Mouse (Mus musculus) small intestine, adult 2 months (tissue): ENCODE results near the gene Reps2. TPM values are rescaled to one million over a fixed set of nuclear protein-coding genes. Genes with fewer than 3 reads are reported as not detected.

Source experiments
- H3K27ac ChIP-seq: fragments of 200-500 bp; 2 replicates; pipeline ENCODE4 v1.5.1; 2012; ENCODE audit warnings: low read depth, low read length, control low read depth, inconsistent platforms; ENCODE audit not compliant: insufficient read depth
- H3K27me3 ChIP-seq: fragments of 200-500 bp; 2 replicates; pipeline ENCODE4 v1.6.1; 2012; ENCODE audit warnings: mild to moderate bottlenecking, moderate library complexity, low read length, inconsistent platforms; ENCODE audit not compliant: control insufficient read depth, insufficient read depth
- H3K36me3 ChIP-seq: fragments of 200-500 bp; 2 replicates; pipeline ENCODE4 v1.6.1; 2012; ENCODE audit warnings: mild to moderate bottlenecking, low read length, control low read depth, inconsistent platforms; ENCODE audit not compliant: control insufficient read depth, insufficient read depth
- H3K4me1 ChIP-seq: fragments of 200-500 bp; 2 replicates; pipeline ENCODE4 v1.6.1; 2012; ENCODE audit warnings: low read length, inconsistent platforms, mixed read lengths; ENCODE audit not compliant: control insufficient read depth, insufficient read depth, insufficient read length
- H3K4me3 ChIP-seq: fragments of 200-500 bp; 2 replicates; pipeline ENCODE4 v1.5.1; 2012; ENCODE audit warnings: low read depth, mild to moderate bottlenecking, control low read depth, inconsistent platforms, low read length, moderate library complexity
- CTCF ChIP-seq: fragments of 200-500 bp; IDR thresholded peaks from 2 replicates; pipeline ENCODE4 v1.5.1; 2012; ENCODE audit warnings: low read depth, mild to moderate bottlenecking, control low read depth, inconsistent platforms, low read length, moderate library complexity, mixed read lengths; ENCODE audit not compliant: insufficient replicate concordance, insufficient read length; ENCODE audit errors: extremely low read depth
- POLR2A ChIP-seq: fragments of 200-500 bp; IDR thresholded peaks from 2 replicates; pipeline ENCODE4 v1.6.1; 2012; ENCODE audit warnings: low read depth, mild to moderate bottlenecking, control low read depth, inconsistent platforms, low read length, moderate library complexity
- WGBS: fragments of 180-500 bp; shearing (Covaris S2); methylation state at CpG from one replicate; pipeline ENCODE4 v1.1.7; 2018; 5-methylcytosine and 5-hydroxymethylcytosine counted together
- polyA plus RNA-seq: library from polyadenylated mRNA; depleted of rRNA; stranded (reverse); fragments of >200 nt; gene quantifications from 2 replicates; pipeline ENCODE4 v1.2.3, GENCODE M21; 2012

Reps2 gene
- polyA plus RNA-seq, 1 experiment: 2.6 TPM

GRCm38 (mm10) chrX:162496485-162496884 lies 147.0 kb downstream of the Reps2 start:
- H3K4me1 ChIP-seq: no peaks in the 10 kb centered on the region
- TF ChIP-seq POLR2A (no peak), CTCF (no peak)
- H3K27me3 ChIP-seq: no peaks in the 10 kb centered on the region
- H3K36me3 ChIP-seq: no peaks in the 10 kb centered on the region
- H3K27ac ChIP-seq: no peak overlapping the region
- H3K4me3 ChIP-seq: no peak overlapping the region
- 37% methylated on average over 2 of the region's 2 CpGs for WGBS

- Histone ChIP-seq H3K4me1 (no peaks in the 10 kb centered on the region), H3K4me3 (no peak overlapping the region), H3K27ac (no peak overlapping the region), H3K27me3 (no peaks in the 10 kb centered on the region), H3K36me3 (no peaks in the 10 kb centered on the region)
- 32% methylated on average over 1 of the region's 1 CpGs for WGBS
- TF ChIP-seq POLR2A: no peak
- TF ChIP-seq CTCF: no peak
These were observed 154.8 kb downstream of the Reps2 start for GRCm38 (mm10) chrX:162488630-162489029.

GRCm38 (mm10) chrX:162487734-162488133 lies 155.7 kb downstream of the Reps2 start:
- Histone ChIP-seq H3K4me1 (no peaks in the 10 kb centered on the region), H3K27me3 (no peaks in the 10 kb centered on the region), H3K27ac (no peak overlapping the region), H3K36me3 (no peaks in the 10 kb centered on the region), H3K4me3 (no peak overlapping the region)
- TF ChIP-seq POLR2A (no peak), CTCF (no peak)

GRCm38 (mm10) chrX:162470213-162470612 lies 173.2 kb downstream of the Reps2 start:
- H3K4me3 ChIP-seq: no peak overlapping the region
- no peaks in the 10 kb centered on the region for H3K4me1 ChIP-seq
- no peak overlapping the region for H3K27ac ChIP-seq
- WGBS: 85% methylated on average over 3 of the region's 3 CpGs
- H3K27me3 ChIP-seq: no peaks in the 10 kb centered on the region
- TF ChIP-seq CTCF: no peak
- no peak for TF ChIP-seq POLR2A
- H3K36me3 ChIP-seq: no peaks in the 10 kb centered on the region

- no peak overlapping the region for H3K27ac ChIP-seq
- H3K27me3 ChIP-seq: no peaks in the 10 kb centered on the region
- TF ChIP-seq POLR2A (no peak), CTCF (no peak)
- H3K4me1 ChIP-seq: no peaks in the 10 kb centered on the region
- no peak overlapping the region for H3K4me3 ChIP-seq
- WGBS: 77% methylated on average over 5 of the region's 5 CpGs
- H3K36me3 ChIP-seq: no peaks in the 10 kb centered on the region
These were observed 181.3 kb downstream of the Reps2 start for GRCm38 (mm10) chrX:162462156-162462555.

GRCm38 (mm10) chrX:162456445-162456844 lies 187.0 kb downstream of the Reps2 start:
- Histone ChIP-seq H3K27me3 (no peaks in the 10 kb centered on the region), H3K36me3 (no peaks in the 10 kb centered on the region), H3K27ac (no peak overlapping the region), H3K4me3 (no peak overlapping the region), H3K4me1 (no peaks in the 10 kb centered on the region)
- 70% methylated on average over 1 of the region's 1 CpGs for WGBS
- TF ChIP-seq POLR2A (no peak), CTCF (no peak)

GRCm38 (mm10) chrX:162455364-162455763 lies 188.1 kb downstream of the Reps2 start:
- WGBS: 90% methylated on average over 1 of the region's 1 CpGs
- H3K27me3 ChIP-seq: no peaks in the 10 kb centered on the region
- H3K4me1 ChIP-seq: no peaks in the 10 kb centered on the region
- H3K27ac ChIP-seq: no peak overlapping the region
- no peak for TF ChIP-seq CTCF
- no peak for TF ChIP-seq POLR2A
- no peaks in the 10 kb centered on the region for H3K36me3 ChIP-seq
- H3K4me3 ChIP-seq: no peak overlapping the region

- H3K27me3 ChIP-seq: no peaks in the 10 kb centered on the region
- no peaks in the 10 kb centered on the region for H3K4me1 ChIP-seq
- 57% methylated on average over 7 of the region's 7 CpGs for WGBS
- H3K36me3 ChIP-seq: no peaks in the 10 kb centered on the region
- no peak overlapping the region for H3K4me3 ChIP-seq
- TF ChIP-seq POLR2A (no peak), CTCF (no peak)
- no peak overlapping the region for H3K27ac ChIP-seq
These were observed 189.5 kb downstream of the Reps2 start for GRCm38 (mm10) chrX:162453821-162454402.
